ENCODE assay signal across 8 mouse cellular contexts in genomic region chr3:38283687-38284124, GRCm38 (mm10).
DNase-seq lines count a peak whose midpoint lies in the region; ATAC-seq and TF ChIP-seq lines count a peak whose summit lies in the region.

No protein-coding gene starts in this region.

- WGBS in forebrain, embryonic 10.5 days, result 72% methylated on average over 11 of the region's 11 CpGs
- WGBS in forebrain, embryonic 12.5 days, result 67% methylated on average over 11 of the region's 11 CpGs
- WGBS in lung, postnatal 0 days, result 7% methylated on average over 11 of the region's 11 CpGs
- 78% methylated on average over 11 of the region's 11 CpGs for WGBS in forebrain, postnatal 0 days

- H3K4me3 ChIP-seq in forebrain, embryonic 10.5 days, result no peak overlapping the region
- H3K4me3 ChIP-seq in forebrain, embryonic 12.5 days (replicated peaks), result no peak overlapping the region
- no peak overlapping the region for H3K4me3 ChIP-seq in embryonic fibroblast, embryonic 13.5 days (ENCODE audit: insufficient read depth, low read length)
- H3K4me3 ChIP-seq in lung, postnatal 0 days (ENCODE audit: low read depth, low read length), result no peak overlapping the region
- H3K4me3 ChIP-seq in forebrain, postnatal 0 days (ENCODE audit: low read depth, low read length), result no peak overlapping the region

- ATAC-seq in forebrain, embryonic 12.5 days (ENCODE audit: low FRiP score), result no peak
- ATAC-seq in lung, postnatal 0 days, result peak; percentile 90
- no peak for ATAC-seq in monocyte, adult 5-6 weeks (replicated peaks; ENCODE audit: insufficient number of reproducible peaks, low FRiP score, low TSS enrichment, poor library complexity, severe bottlenecking)
- no peak for ATAC-seq in forebrain, postnatal 0 days

- TF ChIP-seq EP300 in lung, postnatal 0 days (IDR thresholded peaks at IDR 0.05), result peak; percentile 61

- no peak for DNase-seq in forebrain, embryonic 10.5 days (ENCODE audit: extremely low spot score, low spot score)
- peak; percentile 27 to 32 for DNase-seq in kidney, adult 8-10 months
- peak; percentile 64 for DNase-seq in lung, postnatal 0 days (ENCODE audit: low spot score)
- DNase-seq in cerebellum, postnatal 10 days, result no peak
- no peak for DNase-seq in forebrain, postnatal 0 days

- no peak overlapping the region for H3K9ac ChIP-seq in forebrain, embryonic 12.5 days
- H3K9ac ChIP-seq in lung, postnatal 0 days (replicated peaks; ENCODE audit: low read depth), result no peak overlapping the region
- H3K9ac ChIP-seq in forebrain, postnatal 0 days, result no peak overlapping the region

- no peak for TF ChIP-seq CTCF in embryonic fibroblast, embryonic 13.5 days (IDR thresholded peaks at IDR 0.05; ENCODE audit: borderline replicate concordance, insufficient read depth, low read length)
- peak; percentile 20; the same call in 1 of the 2 replicates for TF ChIP-seq CTCF in lung, postnatal 0 days (IDR thresholded peaks at IDR 0.05)
- no peak for TF ChIP-seq CTCF in forebrain, postnatal 0 days (IDR thresholded peaks at IDR 0.05; ENCODE audit: low read depth)

- no peaks in the 10 kb centered on the region for H3K36me3 ChIP-seq in forebrain, embryonic 10.5 days (replicated peaks)
- no peaks in the 10 kb centered on the region for H3K36me3 ChIP-seq in forebrain, embryonic 12.5 days (replicated peaks)
- H3K36me3 ChIP-seq in lung, postnatal 0 days (ENCODE audit: insufficient read depth, low read length), result no peaks in the 10 kb centered on the region
- no peaks in the 10 kb centered on the region for H3K36me3 ChIP-seq in forebrain, postnatal 0 days (ENCODE audit: insufficient read depth)

- TF ChIP-seq POLR2A in embryonic fibroblast, embryonic 13.5 days (IDR thresholded peaks at IDR 0.05; ENCODE audit: low read depth, low read length), result no peak

- 0 out of 2 replicates have a peak overlapping the region, but pooled peaks have one; percentile 40 for H3K27ac ChIP-seq in forebrain, embryonic 10.5 days
- no peak overlapping the region for H3K27ac ChIP-seq in forebrain, embryonic 12.5 days
- H3K27ac ChIP-seq in embryonic fibroblast, embryonic 13.5 days (ENCODE audit: insufficient read depth, low read length), result peak overlapping the region; percentile 92
- H3K27ac ChIP-seq in lung, postnatal 0 days (ENCODE audit: low read length), result peak overlapping the region; percentile 20; the same call in 1 of the 2 replicates
- no peak overlapping the region for H3K27ac ChIP-seq in forebrain, postnatal 0 days (ENCODE audit: low read depth, low read length)

- peaks cover 4% of the 10 kb centered on the region; the same call in 1 of the 2 replicates for H3K9me3 ChIP-seq in forebrain, embryonic 10.5 days
- no peaks in the 10 kb centered on the region for H3K9me3 ChIP-seq in forebrain, embryonic 12.5 days
- H3K9me3 ChIP-seq in lung, postnatal 0 days (ENCODE audit: low read length), result no peaks in the 10 kb centered on the region
- no peaks in the 10 kb centered on the region for H3K9me3 ChIP-seq in forebrain, postnatal 0 days (ENCODE audit: low read length)

- no peaks in the 10 kb centered on the region for H3K27me3 ChIP-seq in forebrain, embryonic 10.5 days (ENCODE audit: poor library complexity, severe bottlenecking)
- H3K27me3 ChIP-seq in forebrain, embryonic 12.5 days, result no peaks in the 10 kb centered on the region
- no peaks in the 10 kb centered on the region for H3K27me3 ChIP-seq in lung, postnatal 0 days (replicated peaks; ENCODE audit: insufficient read depth, low read length)
- no peaks in the 10 kb centered on the region for H3K27me3 ChIP-seq in forebrain, postnatal 0 days (ENCODE audit: insufficient read depth, low read length)

- peaks cover 7% of the 10 kb centered on the region; the same call in 1 of the 2 replicates for H3K4me1 ChIP-seq in forebrain, embryonic 10.5 days
- H3K4me1 ChIP-seq in forebrain, embryonic 12.5 days, result no peaks in the 10 kb centered on the region
- peaks cover 14% of the 10 kb centered on the region for H3K4me1 ChIP-seq in embryonic fibroblast, embryonic 13.5 days (ENCODE audit: control insufficient read depth, insufficient read depth, low read length)
- H3K4me1 ChIP-seq in lung, postnatal 0 days (ENCODE audit: insufficient read depth, low read depth, low read length), result peaks cover 7% of the 10 kb centered on the region; the same call in 1 of the 2 replicates
- no peaks in the 10 kb centered on the region for H3K4me1 ChIP-seq in forebrain, postnatal 0 days (ENCODE audit: insufficient read depth)

- no peak overlapping the region for H3K4me2 ChIP-seq in forebrain, embryonic 12.5 days
- H3K4me2 ChIP-seq in lung, postnatal 0 days (replicated peaks; ENCODE audit: low read depth, low read length), result 0 out of 2 replicates have a peak overlapping the region, but pooled peaks have one; percentile 4
- no peak overlapping the region for H3K4me2 ChIP-seq in forebrain, postnatal 0 days (ENCODE audit: low read depth)

Comparison
In these comparisons a context has a peak if more than half of its experiments do, and no peak if none do; other contexts are left out.
1. H3K27ac ChIP-seq: peak in forebrain, embryonic 10.5 days (single experiment), embryonic fibroblast, embryonic 13.5 days (single experiment) and lung, postnatal 0 days (single experiment); none in forebrain, embryonic 12.5 days (single experiment) and forebrain, postnatal 0 days (single experiment).
2. DNase-seq: peak in kidney, adult 8-10 months (2 of 2) and lung, postnatal 0 days (single experiment); none in forebrain, embryonic 10.5 days (single experiment), cerebellum, postnatal 10 days (0 of 2) and forebrain, postnatal 0 days (single experiment).